Comparison of ENCODE assay signal across 19 mouse cellular contexts in genomic region chr10:119340323-119340722, GRCm38 (mm10).
DNase-seq lines count a peak whose midpoint lies in the region; ATAC-seq and TF ChIP-seq lines count a peak whose summit lies in the region.
"Had no signal": no experiment of that assay in that cellular context is flagged by ENCODE, and none has a peak within 500 bp of the region (broad histone marks: within the 10 kb centered on the region; RNA-seq: fewer than 3 reads in every experiment).

No protein-coding gene starts in this region.

- no peak for TF ChIP-seq POLR2A in cortical plate, adult 2 months (IDR thresholded peaks at IDR 0.05; ENCODE audit: extremely low read depth, insufficient read depth, low read length)

- in situ Hi-C loops in ES-E14 (cut with MboI; ENCODE audit: low sequenced_read_pairs in 2 of 2, unreplicated experiment in 2 of 2), result no loop called here

- TF ChIP-seq EP300 in lung, postnatal 0 days (IDR thresholded peaks at IDR 0.05), result no peak

- H3K4me2 ChIP-seq in hindbrain, postnatal 0 days (ENCODE audit: low read depth, low read length), result no peak overlapping the region
- no peak overlapping the region for H3K4me2 ChIP-seq in hindbrain, embryonic 16.5 days (ENCODE audit: low read length)
- no peak overlapping the region for H3K4me2 ChIP-seq in lung, postnatal 0 days (replicated peaks; ENCODE audit: low read depth, low read length)
- H3K4me2 ChIP-seq: embryonic facial prominence, embryonic 15.5 days; forebrain, embryonic 12.5 days; stomach, embryonic 15.5 days had no signal

- no peaks in the 10 kb centered on the region for H3K27me3 ChIP-seq in hindbrain, postnatal 0 days (ENCODE audit: insufficient read depth, low read length)
- H3K27me3 ChIP-seq in hindbrain, embryonic 16.5 days (replicated peaks; ENCODE audit: control insufficient read depth, insufficient read depth, low read length), result no peaks in the 10 kb centered on the region
- no peaks in the 10 kb centered on the region for H3K27me3 ChIP-seq in lung, postnatal 0 days (replicated peaks; ENCODE audit: insufficient read depth, low read length)
- H3K27me3 ChIP-seq: embryonic facial prominence, embryonic 15.5 days; forebrain, embryonic 12.5 days; megakaryocyte, embryonic 14.5 days; stomach, embryonic 15.5 days had no signal

- no peak overlapping the region for H3K27ac ChIP-seq in hindbrain, postnatal 0 days
- H3K27ac ChIP-seq in hindbrain, embryonic 16.5 days (ENCODE audit: low read depth, low read length), result no peak overlapping the region
- H3K27ac ChIP-seq in lung, postnatal 0 days (ENCODE audit: low read length), result no peak overlapping the region
- no peak overlapping the region for H3K27ac ChIP-seq in ES-E14 (ENCODE audit: insufficient read depth, low read depth, low read length, poor library complexity, severe bottlenecking)
- no peak overlapping the region for H3K27ac ChIP-seq in cortical plate, adult 2 months (ENCODE audit: insufficient read depth, low read length)
- H3K27ac ChIP-seq: embryonic facial prominence, embryonic 15.5 days; forebrain, embryonic 12.5 days; heart, embryonic 10.5 days; hindbrain, embryonic 10.5 days; stomach, embryonic 15.5 days had no signal

- no peak overlapping the region for H3K4me3 ChIP-seq in hindbrain, postnatal 0 days (ENCODE audit: low read length)
- H3K4me3 ChIP-seq in hindbrain, embryonic 16.5 days (ENCODE audit: low read length), result no peak overlapping the region
- no peak overlapping the region for H3K4me3 ChIP-seq in lung, postnatal 0 days (ENCODE audit: low read depth, low read length)
- no peak overlapping the region for H3K4me3 ChIP-seq in ES-E14 (ENCODE audit: insufficient read depth in 1 of 2, low read depth in 1 of 2, low read length in 2 of 2, poor library complexity in 1 of 2, severe bottlenecking in 1 of 2)
- no peak overlapping the region for H3K4me3 ChIP-seq in cortical plate, adult 2 months (ENCODE audit: insufficient read depth, low read length)
- H3K4me3 ChIP-seq: embryonic facial prominence, embryonic 15.5 days; forebrain, embryonic 12.5 days; heart, embryonic 10.5 days; hindbrain, embryonic 10.5 days; megakaryocyte, embryonic 14.5 days; stomach, embryonic 15.5 days had no signal

- no peaks in the 10 kb centered on the region for H3K36me3 ChIP-seq in hindbrain, postnatal 0 days (ENCODE audit: insufficient read depth, low read length)
- no peaks in the 10 kb centered on the region for H3K36me3 ChIP-seq in hindbrain, embryonic 16.5 days (ENCODE audit: control insufficient read depth, insufficient read depth, low read length)
- H3K36me3 ChIP-seq in lung, postnatal 0 days (ENCODE audit: insufficient read depth, low read length), result no peaks in the 10 kb centered on the region
- no peaks in the 10 kb centered on the region for H3K36me3 ChIP-seq in ES-E14 (ENCODE audit: control insufficient read depth, insufficient read depth, low read length, poor library complexity, severe bottlenecking)
- H3K36me3 ChIP-seq: embryonic facial prominence, embryonic 15.5 days; forebrain, embryonic 12.5 days; heart, embryonic 10.5 days; hindbrain, embryonic 10.5 days; stomach, embryonic 15.5 days had no signal

- no peaks in the 10 kb centered on the region for H3K4me1 ChIP-seq in hindbrain, postnatal 0 days (ENCODE audit: insufficient read depth, low read length)
- no peaks in the 10 kb centered on the region for H3K4me1 ChIP-seq in hindbrain, embryonic 16.5 days (ENCODE audit: control insufficient read depth, insufficient read depth, low read depth, low read length)
- H3K4me1 ChIP-seq in lung, postnatal 0 days (ENCODE audit: insufficient read depth, low read depth, low read length), result no peaks in the 10 kb centered on the region
- no peaks in the 10 kb centered on the region for H3K4me1 ChIP-seq in ES-E14 (ENCODE audit: control insufficient read depth in 2 of 2, insufficient read depth in 2 of 2, low read length in 2 of 2, poor library complexity in 1 of 2)
- H3K4me1 ChIP-seq in cortical plate, adult 2 months (ENCODE audit: control insufficient read depth, insufficient read depth, low read length), result peaks cover 1% of the 10 kb centered on the region; the same call in 1 of the 2 replicates
- H3K4me1 ChIP-seq: embryonic facial prominence, embryonic 15.5 days; forebrain, embryonic 12.5 days; heart, embryonic 10.5 days; hindbrain, embryonic 10.5 days; megakaryocyte, embryonic 14.5 days; stomach, embryonic 15.5 days had no signal

- peak; percentile 55 for TF ChIP-seq CTCF in hindbrain, postnatal 0 days (IDR thresholded peaks at IDR 0.05; ENCODE audit: low read depth)
- TF ChIP-seq CTCF in lung, postnatal 0 days (IDR thresholded peaks at IDR 0.05), result peak; percentile 54
- TF ChIP-seq CTCF in cortical plate, adult 2 months (IDR thresholded peaks at IDR 0.05; ENCODE audit: extremely low read depth, insufficient read depth, low read length), result peak; percentile 16; the same call in 1 of the 2 replicates

- no peak for DNase-seq in hindbrain, postnatal 0 days (ENCODE audit: low spot score)
- no peak for DNase-seq in lung, postnatal 0 days (ENCODE audit: low spot score)
- DNase-seq in lung, postnatal 10 days, result no peak
- peak; percentile 40 for DNase-seq in ES-E14 (ENCODE audit: low read depth, low spot score)
- no peak for DNase-seq in frontal cortex, postnatal 10 days (ENCODE audit: low spot score in 2 of 2)
- no peak for DNase-seq in cerebellum, adult 8-10 months
- DNase-seq: cerebellum, adult 11 months; gastrocnemius, postnatal 10 days; kidney, adult 9 months; lung, adult 18-20 months; thymus, postnatal 36 days had no signal

- 68% methylated on average over 8 of the region's 8 CpGs for WGBS in hindbrain, postnatal 0 days
- WGBS in hindbrain, embryonic 16.5 days, result 66% methylated on average over 8 of the region's 8 CpGs
- 63% methylated on average over 8 of the region's 8 CpGs for WGBS in lung, postnatal 0 days

- no peak overlapping the region for H3K9ac ChIP-seq in hindbrain, postnatal 0 days (replicated peaks; ENCODE audit: low read length)
- H3K9ac ChIP-seq in hindbrain, embryonic 16.5 days (ENCODE audit: low read depth, low read length), result no peak overlapping the region
- no peak overlapping the region for H3K9ac ChIP-seq in lung, postnatal 0 days (replicated peaks; ENCODE audit: low read depth)
- no peak overlapping the region for H3K9ac ChIP-seq in ES-E14 (ENCODE audit: insufficient read depth, low read depth, low read length, poor library complexity, severe bottlenecking)
- H3K9ac ChIP-seq: embryonic facial prominence, embryonic 15.5 days; forebrain, embryonic 12.5 days; stomach, embryonic 15.5 days had no signal

- H3K9me3 ChIP-seq in hindbrain, postnatal 0 days (ENCODE audit: low read length), result no peaks in the 10 kb centered on the region
- H3K9me3 ChIP-seq in hindbrain, embryonic 16.5 days (ENCODE audit: control insufficient read depth, low read length), result no peaks in the 10 kb centered on the region
- no peaks in the 10 kb centered on the region for H3K9me3 ChIP-seq in lung, postnatal 0 days (ENCODE audit: low read length)
- H3K9me3 ChIP-seq in ES-E14 (ENCODE audit: control insufficient read depth, insufficient read depth, low read depth, low read length), result no peaks in the 10 kb centered on the region
- H3K9me3 ChIP-seq: embryonic facial prominence, embryonic 15.5 days; forebrain, embryonic 12.5 days; heart, embryonic 10.5 days; stomach, embryonic 15.5 days had no signal

- ATAC-seq in hindbrain, postnatal 0 days, result no peak
- no peak for ATAC-seq in hindbrain, embryonic 16.5 days
- no peak for ATAC-seq in lung, postnatal 0 days

TF ChIP-seq in ES-E14, 5 proteins besides CTCF, POLR2A, EP300 and RAD21:
- TF ChIP-seq ZC3H11A (IDR thresholded peaks at IDR 0.05; ENCODE audit: borderline replicate concordance, low read depth, low read length), result no peak
- peak; percentile 97 for TF ChIP-seq MAFK (IDR thresholded peaks at IDR 0.05; ENCODE audit: insufficient read depth, low read depth, low read length)
